Mouse (Mus musculus): ENCODE measurements around the gene Gm44511. TPM values are rescaled to one million over a fixed set of nuclear protein-coding genes. Genes with fewer than 3 reads are reported as not detected.

The Gm44511 gene
- not detected for polyA plus RNA-seq (2017; shearing (Covaris generic))

DNA sequence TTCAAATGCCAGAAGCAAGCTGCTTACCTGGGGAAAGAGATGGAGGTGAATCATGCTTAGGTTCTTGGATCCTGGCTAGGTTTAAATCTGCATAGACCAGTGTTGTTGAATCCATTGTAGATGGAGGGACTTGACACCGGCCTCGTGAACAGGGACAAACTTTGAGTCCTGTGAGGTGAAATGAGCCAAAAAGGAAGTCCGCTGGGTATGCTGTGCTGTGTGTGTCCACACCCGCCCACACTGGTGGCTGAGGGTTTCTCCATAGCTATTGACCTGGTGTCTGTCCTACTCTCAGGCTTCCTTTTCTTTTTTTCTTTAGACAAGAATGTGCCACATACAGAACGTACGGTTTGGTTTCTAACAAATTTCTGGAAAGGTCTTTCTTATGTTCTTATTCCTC, at the start of gene Gm44511, which contains the start of gene Klrb1b:
TSS of gene Gm44511 (minus strand) at position 184 of the 400 bp plus-strand sequence.
TSS of gene Klrb1b (minus strand) at position 200 of the 400 bp plus-strand sequence.
- ATAC-seq: no peak

DNA sequence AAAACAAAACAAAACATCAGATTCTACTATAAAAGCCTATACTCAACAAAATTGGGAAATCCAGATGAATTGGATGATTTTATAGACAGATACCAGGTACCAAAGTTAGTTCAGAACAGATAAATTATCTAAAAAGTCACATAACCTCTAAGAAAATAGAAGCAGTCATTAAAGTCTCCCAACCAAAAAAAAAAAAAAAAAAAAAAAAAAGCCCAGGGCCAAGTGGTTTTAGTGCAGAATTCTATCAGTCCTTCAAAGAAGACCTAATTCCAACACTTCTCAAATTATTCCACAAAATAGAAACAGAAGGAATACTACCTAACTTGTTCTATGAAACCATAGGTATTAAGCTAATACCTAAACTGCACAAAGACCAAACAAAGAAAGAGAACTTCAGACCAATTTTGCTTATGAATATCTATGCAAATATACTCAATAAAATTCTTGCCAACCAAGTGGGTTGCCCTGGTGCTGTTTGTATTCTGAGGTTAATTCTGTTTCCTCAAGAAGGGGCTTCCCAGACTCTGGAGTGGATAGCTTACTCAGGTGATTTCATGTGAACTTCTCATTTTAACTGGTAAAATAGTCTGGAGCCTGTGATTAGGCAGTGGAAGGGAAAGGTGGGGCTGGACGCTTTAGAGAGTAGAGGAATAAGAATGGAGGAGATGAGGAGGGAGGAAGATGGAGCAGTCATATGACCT, 45.9 kb upstream of the Gm44511 start:
- no peak for ATAC-seq

DNA sequence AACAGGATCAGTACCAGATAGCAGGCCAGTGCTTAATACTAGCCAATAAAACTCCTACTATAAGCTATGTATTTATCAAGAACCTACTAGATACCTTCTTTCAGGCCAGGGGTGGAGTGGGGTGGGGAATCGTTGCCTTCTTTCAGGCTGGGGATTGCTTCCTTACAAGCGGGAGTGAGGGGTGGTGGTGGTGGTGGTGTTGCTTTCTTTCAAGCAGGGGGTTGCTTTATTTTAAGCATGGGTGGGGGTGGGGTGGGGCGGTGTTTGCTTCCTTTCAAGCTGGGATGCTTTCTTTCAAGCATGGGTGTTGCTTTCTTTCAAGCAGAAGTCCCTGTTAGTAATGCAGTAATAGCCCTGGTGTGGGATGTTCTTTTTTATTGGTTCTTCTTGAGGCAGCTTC, 42.7 kb upstream of the Gm44511 start:
- no peak for ATAC-seq

DNA sequence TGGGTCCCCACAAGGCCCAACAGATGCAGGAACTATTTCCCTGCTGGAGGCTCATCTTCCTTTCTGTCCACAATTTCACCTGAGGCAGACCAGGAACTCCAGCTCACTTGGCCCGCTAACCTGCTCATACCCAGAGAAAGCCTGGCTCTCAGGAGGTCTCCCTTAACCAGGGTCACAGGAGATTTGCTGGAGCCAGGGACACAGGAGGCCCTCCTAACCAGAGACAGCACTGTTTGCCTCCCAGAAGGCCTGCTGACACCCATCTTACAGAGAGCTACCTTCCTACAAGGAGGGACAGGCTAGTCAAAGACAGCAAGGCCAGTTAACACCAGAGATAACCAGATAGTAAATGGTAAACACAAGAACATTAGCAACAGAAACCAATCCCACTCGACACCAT, 31.9 kb upstream of the Gm44511 start:
- ATAC-seq: no peak

DNA sequence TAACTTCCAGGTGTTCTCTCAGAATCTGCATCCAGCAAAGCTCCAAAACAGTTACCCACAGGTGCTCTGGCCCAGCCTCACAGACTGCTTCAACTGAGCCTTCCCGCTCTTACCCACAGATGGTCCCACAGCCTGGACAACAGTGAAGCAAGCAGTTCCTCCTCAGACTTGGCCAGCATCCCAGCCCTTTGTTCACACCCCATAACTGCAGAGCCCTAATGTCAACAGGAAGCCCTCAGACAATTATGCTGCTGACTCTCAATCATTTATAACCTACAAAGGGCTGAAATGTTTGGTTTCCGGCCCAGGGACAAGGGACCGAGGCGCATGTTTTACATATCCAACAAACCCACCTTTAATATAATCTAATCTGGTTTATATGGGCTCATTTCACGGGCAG, 30.1 kb upstream of the Gm44511 start:
- peak; percentile 94 for ATAC-seq

DNA sequence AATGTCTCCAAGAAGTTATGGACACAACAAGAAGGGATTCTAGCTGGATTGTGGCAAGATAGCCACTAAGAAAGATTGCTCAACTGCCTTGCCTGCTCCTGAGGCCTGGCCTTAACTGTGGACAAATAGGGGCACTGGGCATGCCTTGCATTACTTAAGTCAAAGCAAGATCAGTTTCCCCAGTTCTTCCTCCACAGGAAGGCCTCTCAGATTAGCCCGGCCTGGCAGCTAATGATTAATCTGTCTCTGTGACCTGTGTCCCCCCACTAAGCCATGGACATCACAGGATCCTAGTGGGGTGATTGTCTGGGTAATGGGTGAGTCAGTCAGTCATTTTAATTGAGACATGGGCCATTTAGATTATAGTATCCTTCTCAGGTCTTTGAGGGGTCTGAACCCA, 29.4 kb upstream of the Gm44511 start:
- no peak for ATAC-seq

DNA sequence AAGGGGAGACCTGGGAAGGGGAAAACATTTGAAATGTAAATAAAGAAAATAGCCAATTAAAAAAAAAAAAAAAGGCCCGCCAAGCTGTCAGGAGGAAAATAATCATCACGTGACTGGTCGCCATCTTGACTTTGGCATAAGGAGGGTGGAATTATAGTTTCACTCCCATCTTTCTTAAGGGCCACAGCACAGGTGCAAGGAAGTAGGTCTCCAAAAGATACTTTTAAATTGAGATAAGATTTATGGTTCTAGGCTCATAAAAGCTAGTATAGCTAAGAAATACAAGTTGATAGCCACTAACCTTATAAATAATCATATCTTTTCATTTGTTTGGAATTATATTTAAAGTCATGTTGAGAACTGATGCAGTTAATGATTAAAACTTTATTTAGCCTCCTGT, 28.8 kb upstream of the Gm44511 start:
- no peak for ATAC-seq

DNA sequence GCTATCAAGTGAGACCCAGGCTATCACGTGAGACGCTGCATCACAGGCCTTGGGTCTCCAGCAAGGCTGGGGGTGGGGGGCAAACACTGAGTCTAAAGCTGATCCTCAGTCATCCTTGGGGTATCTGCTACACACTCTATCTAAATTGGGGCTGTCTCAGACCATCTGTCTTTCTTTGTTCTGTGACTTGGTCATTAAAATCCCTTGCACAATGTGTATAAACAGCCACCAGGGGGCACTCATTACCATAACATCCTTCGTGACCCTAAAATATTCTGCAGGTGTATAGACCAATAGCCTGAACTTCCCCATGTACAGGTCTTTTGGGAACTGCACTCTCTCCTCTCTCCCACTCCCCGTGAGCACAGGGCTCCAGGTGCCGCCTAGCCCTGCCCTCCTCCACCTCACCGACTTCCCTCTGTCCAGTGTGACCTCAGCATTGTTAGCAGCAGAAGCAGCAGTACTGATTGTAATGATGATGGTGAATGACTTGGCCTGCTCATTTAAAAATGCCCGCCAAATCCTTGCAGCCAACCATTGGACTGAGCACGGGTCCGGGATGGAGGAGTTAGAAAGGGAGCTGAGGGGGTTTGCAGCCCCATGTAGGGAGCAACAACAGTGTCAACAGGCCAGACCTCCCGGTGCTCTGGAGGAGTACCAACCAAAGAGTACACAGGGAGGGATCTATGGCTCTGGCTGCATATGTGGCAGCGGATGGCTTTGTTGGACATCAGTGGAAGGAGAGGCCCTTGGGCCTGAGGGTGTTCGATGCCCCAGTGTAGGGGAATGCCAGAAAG, 28.1 kb upstream of the Gm44511 start:
- ATAC-seq: peak; percentile 66

DNA sequence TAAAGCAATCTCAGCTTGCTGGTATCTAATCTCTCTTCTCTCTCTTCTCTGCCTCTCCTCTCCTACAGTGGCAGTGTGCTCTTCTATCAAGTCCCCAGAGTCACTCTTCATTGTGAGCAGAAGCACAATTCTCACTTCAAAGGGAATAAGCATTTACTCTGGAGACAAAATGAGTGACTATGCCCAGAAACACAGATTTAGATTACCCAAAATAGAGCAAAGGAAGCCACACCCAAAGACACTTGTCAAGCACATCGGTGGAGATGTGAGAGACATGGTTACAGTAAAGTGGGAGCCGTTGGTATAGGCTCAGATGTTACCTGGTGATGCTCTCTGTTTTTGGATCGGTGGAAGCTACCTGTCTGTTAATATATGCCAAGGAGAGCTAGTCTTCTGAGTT, 26.7 kb upstream of the Gm44511 start:
- ATAC-seq: no peak

DNA sequence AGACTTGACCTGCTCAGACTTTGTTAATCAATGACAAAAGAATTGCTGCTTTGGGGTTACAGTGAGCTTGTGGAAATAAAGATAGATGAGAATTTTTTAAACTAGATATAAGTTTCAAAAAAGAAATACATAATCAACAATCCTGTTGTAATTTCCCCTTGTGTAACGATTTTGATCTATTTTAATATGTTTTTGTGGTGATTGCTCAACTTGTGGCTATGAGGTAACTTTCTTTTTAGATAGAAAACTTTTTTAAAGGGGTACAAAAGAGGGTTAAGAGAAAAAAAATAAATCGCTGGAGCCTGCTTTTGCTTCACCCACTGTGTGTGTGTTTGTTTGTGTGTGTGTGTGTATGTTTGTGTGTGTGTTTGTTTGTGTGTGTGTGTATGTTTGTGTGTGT, 25.0 kb upstream of the Gm44511 start:
- no peak for ATAC-seq

DNA sequence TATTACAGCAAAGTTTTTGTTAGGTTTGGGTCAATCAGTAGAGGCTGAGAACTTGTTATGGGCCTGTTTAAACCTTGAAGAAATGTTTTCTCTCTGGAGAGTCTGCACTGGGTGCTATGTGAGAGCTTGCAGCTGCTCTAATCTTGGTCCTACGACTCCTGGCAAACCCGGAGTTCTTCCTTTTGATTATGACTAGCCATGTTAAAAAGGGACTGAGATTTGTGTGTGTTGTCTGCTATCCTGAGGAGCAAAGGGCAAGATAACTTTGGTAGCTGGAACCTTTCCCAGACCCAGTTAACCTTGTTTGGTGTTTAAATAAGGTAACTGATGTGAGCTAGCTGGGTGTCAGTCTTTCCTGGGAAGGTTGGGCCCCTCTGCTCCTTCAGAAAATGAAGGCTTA, 24.6 kb upstream of the Gm44511 start:
- no peak for ATAC-seq

DNA sequence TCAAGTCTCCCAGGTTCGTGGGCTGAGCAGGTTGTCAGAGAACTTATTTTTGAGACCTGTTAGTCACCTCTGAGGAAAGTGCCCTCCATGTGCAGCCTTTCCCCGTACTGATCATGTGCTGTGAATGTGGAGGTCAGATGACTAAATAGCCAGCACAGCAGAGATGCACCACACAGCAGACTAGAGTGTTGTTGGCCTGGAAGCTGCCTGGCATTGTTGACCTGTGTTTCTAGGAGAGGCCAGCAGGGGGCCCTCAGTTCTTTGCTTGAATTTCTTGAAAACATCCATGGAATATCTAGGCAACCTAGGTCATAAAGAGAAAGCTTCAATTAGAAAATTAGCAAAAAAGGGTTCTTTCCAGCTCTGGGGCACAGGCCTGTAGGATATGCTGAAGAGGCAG, 23.8 kb upstream of the Gm44511 start:
- peak; percentile 56 for ATAC-seq

DNA sequence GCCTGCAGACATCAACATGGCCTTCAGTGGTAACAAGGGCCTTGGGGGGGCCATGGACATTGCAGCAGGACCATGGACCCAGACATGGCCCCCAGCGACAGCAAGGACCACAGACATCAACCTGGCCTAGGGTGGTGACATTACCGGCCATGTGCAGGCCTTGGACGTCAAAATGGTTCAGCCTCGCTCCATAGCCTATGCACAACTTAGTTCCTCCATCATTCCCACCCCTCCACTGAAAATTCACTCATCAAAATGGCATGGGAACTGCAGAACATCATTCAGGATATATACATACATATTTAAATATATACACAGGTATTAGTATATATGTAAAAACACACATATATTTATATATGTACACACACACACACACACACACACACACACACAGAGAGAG, 21.3 kb upstream of the Gm44511 start:
- ATAC-seq: no peak

DNA sequence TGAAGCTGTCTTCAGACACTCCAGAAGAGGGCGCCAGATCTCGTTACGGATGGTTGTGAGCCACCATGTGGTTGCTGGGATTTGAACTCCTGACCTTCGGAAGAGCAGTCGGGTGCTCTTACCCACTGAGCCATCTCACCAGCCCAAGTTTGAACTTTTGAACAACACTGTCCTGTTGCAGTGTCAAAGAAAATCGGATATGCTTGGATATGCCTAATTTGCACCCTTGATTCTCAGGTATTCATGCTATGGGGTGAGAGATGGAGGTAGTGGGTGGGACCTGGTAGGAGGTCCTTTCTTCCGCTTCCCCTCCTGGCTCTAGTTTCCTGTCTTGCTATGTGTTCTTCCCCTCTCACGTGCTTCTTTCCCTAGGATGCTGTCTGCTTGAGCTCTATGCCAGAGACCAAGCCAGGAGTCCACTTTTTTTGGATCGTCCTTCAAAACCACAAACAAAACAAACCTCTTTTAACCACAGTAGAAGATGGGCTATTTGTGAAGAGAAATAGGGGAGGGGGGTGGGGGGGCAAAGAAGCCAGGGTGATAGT, 20.0 kb upstream of the Gm44511 start:
- no peak for ATAC-seq

DNA sequence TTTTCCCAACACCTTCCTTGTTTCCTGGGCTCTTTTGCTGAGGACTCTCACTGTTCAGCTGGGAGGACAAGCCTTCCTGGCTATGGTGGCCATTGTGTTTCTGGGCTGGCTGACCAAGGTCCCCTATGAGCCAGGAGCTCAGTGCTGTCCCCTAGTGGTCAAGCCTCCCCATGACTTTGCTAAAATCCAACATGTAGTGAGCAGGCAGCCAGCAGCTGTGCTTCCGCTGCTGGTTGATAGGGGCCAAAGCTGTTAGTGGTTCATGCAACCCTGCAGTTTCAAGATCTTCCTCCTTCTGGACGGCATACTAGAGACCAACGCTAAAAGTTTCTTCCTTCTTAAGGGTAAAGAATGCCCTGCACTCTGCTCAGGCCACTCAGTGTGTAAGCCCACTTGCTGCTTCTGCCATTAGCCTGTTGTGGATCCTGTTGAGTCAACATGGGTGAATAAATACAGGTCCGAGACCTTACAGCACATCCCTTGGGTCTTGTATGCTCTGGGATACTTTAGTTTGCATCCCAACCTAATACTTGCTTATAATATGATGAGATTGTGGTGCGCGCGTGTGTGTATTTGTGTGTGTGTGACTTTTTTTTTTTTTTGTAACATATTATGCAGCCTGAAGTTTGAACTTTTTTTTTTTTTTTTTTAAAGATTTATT, 19.3 kb upstream of the Gm44511 start:
- no peak for ATAC-seq

DNA sequence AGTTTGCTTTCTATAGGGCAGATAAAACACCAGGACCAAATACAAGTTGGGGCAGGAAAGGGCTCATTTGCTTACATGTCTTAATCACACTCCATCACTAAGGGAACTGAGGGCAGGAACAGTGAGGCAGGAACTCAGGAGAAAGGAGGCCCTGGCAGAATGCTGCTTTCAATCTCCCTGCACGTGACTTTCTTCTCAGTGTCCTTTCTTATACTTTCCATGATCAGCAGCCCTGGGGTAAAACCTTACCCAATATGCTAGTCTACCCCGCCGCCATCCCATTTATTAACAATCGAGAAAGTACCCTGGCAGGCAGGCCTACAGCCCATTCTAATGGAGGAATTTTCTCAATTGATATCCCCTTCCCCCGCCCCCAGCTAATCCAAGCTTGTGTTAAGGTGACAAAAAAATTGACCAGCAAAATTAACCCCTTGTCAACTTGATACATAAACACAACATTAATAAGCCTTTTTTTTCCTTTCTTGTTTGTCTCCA, 18.5 kb upstream of the Gm44511 start:
- no peak for ATAC-seq

DNA sequence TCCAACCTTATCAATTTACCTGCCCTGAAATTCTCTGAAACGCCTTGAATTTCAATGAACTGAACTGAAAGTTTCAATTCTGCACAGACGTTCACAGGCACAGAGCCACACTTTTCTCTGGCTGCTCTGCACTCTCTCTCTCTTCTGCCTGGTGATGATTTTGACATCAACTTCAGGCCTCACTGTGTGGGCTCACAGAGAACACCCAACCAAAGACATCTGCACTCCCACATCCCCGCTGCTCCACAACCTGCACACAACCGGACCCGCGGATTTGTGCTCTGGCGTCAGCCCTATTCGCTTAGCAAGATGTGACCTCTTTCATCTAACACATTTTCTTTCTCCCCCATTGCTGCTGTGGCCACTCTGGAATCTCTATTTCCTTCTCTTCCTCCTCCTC, 18.0 kb upstream of the Gm44511 start:
- no peak for ATAC-seq

DNA sequence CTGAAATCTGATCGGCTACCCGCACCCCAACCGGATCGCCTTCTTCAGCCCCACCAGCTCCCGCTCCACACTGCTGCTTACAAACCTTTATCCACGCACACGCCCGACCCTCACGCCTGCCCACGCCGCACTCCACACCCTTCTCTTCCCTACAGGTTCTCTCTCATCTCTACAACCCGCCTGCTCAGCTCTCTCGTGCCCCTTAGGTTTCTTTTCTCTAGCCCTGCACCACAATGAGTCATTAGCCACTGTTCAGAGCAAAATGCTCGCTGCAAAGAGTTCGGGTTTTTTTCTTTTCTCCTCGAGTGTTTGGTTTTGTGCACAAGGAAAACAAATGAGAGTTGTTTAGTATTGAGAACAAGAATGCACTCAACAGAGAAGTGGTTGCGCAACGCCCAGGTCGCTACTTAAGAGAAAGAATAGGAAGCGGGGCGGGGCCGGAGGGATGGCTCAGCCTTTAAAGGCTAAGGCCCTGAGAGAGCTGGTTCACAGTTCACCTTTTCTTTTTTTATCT, 17.4 kb upstream of the Gm44511 start:
- peak; percentile 27 for ATAC-seq

DNA sequence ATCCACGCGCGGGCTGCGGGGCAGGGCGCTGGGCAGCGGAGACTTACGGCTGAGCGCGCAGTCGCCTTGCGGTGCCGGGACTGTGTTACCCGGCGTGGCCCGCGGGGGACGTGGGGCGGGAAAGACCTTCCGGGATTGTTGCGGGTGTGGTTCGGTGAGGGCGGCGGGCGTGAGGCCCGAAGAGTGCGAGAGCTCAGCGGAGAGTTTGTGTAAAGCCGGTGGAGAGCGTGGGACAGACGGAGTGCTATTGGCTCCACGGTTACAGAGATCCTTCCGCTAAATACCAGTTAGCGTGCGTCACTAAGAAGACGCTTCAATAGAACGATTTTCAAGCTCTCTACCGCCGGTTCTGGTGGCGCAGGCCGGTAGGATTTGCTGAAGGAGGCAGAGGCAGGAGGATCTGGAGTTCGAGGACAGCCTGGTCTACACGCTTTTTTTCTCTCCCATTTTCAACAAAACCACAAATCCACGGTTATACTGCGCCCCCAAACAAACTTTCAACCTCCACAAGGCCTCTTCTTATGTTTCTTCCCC, 16.9 kb upstream of the Gm44511 start:
- ATAC-seq: peak; percentile 64

DNA sequence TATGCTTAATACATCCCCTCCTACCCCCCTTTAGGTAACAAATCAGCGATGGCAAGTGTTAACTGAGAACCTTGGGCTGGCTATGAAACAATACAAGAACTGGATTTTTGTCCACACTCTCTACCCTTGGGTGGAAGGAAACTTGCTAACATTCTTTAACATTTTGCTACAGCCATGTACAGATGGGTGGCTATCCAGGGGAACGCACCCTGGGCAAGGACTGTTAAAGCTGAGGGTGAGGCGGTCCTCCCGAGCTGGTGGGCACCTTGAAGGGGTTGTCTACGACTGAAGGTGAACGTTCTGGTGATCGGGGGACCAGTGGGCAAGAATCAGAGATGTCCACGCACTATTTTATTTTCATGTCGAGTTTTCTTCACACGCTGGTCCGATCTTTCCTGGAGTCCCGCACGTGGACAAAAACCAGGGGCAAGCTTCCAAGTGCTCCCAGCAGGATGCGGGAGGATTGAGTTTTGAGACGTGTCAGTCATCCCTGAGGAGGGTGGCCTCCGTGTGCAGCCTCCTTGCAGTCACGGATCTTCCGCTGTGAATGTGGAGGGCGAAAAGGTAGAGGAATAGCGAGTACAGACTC, 16.3 kb upstream of the Gm44511 start:
- no peak for ATAC-seq

DNA sequence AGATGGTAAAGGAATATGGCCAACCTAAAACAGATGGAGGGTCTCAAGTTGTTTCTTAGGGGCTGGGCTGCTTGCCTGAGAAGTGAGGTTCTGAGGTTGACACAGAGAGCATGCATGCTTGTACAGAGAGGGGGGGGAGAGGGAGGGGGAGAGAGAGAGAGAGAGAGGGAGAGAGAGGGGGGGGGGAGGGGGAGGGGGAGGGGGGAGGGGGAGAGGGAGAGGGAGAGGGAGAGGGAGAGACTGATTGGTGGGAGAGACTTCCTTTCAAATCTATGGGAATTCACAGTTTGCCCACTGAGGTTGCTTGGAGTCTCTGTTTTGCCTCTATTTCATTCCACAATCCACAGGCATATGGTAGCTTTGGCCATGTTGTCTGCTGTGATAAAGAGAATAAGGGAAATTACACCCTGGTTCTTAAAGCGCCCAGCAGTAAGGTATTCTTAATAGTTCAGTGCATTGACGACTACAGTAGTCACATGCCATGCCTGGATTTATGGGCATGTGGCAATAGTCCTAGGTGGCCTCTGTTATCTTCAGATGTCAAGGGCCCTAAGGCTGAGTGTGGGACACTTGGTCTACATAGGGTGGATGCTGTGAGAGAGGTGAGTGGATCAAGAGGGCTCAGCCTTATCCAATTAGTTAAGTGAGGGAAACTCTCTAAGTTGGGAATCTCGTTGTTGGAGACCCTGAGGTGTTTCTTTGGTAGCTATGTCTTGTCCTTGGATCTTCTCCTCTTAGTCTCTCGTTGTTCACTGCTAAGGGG, 15.4 kb upstream of the Gm44511 start:
- ATAC-seq: no peak
